Mouse (Mus musculus): ENCODE measurements at regions not wholly inside any gene's neighbourhood (a gene's known extent, or its start where the extent isn't known, plus 50 kb on each side); places are given as distances from the start of the nearest gene placed in this dataset.
A peak's percentile ranks its signal among the peaks of the same experiment; 100 is the strongest.

DNA sequence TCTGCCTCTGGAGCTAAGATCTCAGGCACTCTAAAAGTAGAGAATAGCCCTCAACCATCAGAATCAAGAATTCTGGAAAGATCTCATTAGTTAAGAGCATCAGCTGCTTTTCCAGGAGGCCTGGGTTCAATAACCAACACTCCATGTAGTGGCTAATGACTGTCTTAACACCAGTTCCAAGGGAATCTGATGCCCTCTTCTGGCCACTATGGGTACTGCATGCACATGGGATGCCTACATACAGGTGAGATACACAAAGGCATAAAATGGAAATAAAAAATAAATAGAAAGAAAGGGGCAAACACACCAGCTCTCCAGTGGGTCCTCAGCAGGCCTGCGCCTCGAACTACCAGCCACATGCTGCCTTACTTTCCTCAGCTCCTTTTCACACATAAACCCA is 73.3 kb upstream of the Plet1 start:
- no peaks in the 10 kb centered on the region for H3K9me3 ChIP-seq (replicated peaks; ENCODE audit: low read length)
- H3K36me3 ChIP-seq (replicated peaks in 1 of 2; ENCODE audit: control insufficient read depth in 1 of 2, insufficient read depth in 1 of 2, low read length in 1 of 2), result no peaks in the 10 kb centered on the region
- H3K4me1 ChIP-seq (ENCODE audit: control insufficient read depth in 1 of 2, insufficient read depth in 2 of 2), result peaks cover 0 to 20% of the 10 kb centered on the region in 2 experiments; a peak in 2 of 4 replicates
- H3K79me2 ChIP-seq (replicated peaks; ENCODE audit: control insufficient read depth, extremely low read depth, insufficient read depth, poor library complexity, severe bottlenecking), result no peaks in the 10 kb centered on the region
- in situ Hi-C loops (cut with MboI; ENCODE audit: low pct_ligation_motif_present, low pct_unique_long_range_greater_than_20kb, low sequenced_read_pairs), result no loop called here
- dilution Hi-C loops (cut with MboI; ENCODE audit: extremely low pct_ligation_motif_present, extremely low pct_unique_long_range_greater_than_20kb, low sequenced_read_pairs), result no loop called here
- no peak overlapping the region for H3K27ac ChIP-seq (ENCODE audit: insufficient read depth, low read depth)
- TF ChIP-seq NELFE (IDR thresholded peaks at IDR 0.05; ENCODE audit: low read depth, low read length) (no peak), CTCF (conservative IDR thresholded peaks at IDR 0.05 in 1 of 2, IDR thresholded peaks at IDR 0.05 in 1 of 2; ENCODE audit: low read depth in 2 of 2, low read length in 2 of 2) (peak; percentile 51 to 79), SMC3 (IDR thresholded peaks at IDR 0.05; ENCODE audit: low read depth, low read length) (peak; percentile 24; the same call in 1 of the 2 replicates), JUN (IDR thresholded peaks at IDR 0.05; ENCODE audit: insufficient read depth, low read depth, low read length) (no peak), RAD21 (IDR thresholded peaks at IDR 0.05; ENCODE audit: low read depth, low read length) (peak; percentile 44)
- H3K4me2 ChIP-seq (ENCODE audit: insufficient read depth, low read depth, poor library complexity, severe bottlenecking), result no peak overlapping the region
- no peak overlapping the region for H3K4me3 ChIP-seq (replicated peaks in 1 of 3; ENCODE audit: low read depth in 2 of 3, low read length in 2 of 3, poor library complexity in 1 of 3)
- peak; percentile 44 for DNase-seq (ENCODE audit: extremely low read depth)
- H3K9ac ChIP-seq (ENCODE audit: insufficient read depth, low read depth), result no peak overlapping the region
- H3K27me3 ChIP-seq (replicated peaks), result no peaks in the 10 kb centered on the region

DNA sequence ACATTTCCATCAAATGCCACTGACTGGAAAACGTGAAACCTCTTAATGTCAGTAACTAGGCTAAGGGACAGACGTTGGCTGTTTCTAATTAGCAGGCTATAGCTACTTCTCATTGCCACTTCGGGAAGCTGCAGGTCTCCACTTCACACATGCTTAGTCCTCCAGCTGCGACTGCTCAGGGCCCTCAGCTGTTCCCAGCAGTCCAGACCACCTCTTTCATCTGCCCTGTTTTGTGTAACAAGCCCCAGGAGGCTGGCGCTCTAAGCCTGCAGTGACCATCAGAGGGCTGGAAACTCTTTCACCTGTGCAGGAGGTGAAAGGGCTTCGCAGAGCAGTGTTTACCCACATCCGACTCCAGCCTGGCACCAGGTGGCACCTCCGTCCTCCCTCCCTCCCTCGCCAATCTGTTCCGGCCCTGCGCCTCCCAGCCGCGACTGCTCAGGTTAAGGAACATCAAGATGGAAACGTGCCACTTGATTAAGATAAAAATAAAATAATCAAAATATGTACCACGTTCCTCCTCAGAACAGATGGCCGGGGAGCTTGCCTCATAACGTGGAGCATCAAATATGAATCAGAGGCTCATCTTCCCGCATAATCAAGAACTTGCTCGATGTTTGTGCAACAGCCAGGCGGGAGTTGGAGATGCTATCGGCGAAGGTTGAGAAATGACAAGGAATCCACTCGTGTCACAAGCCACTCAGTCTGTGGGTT is 72.6 kb upstream of the Plet1 start:
- Histone ChIP-seq H3K36me3 (replicated peaks in 1 of 2; ENCODE audit: control insufficient read depth in 1 of 2, insufficient read depth in 1 of 2, low read length in 1 of 2) (no peaks in the 10 kb centered on the region), H3K9me3 (replicated peaks; ENCODE audit: low read length) (no peaks in the 10 kb centered on the region), H3K27me3 (replicated peaks) (no peaks in the 10 kb centered on the region), H3K79me2 (replicated peaks; ENCODE audit: control insufficient read depth, extremely low read depth, insufficient read depth, poor library complexity, severe bottlenecking) (no peaks in the 10 kb centered on the region), H3K4me2 (ENCODE audit: insufficient read depth, low read depth, poor library complexity, severe bottlenecking) (no peak overlapping the region), H3K4me3 (replicated peaks in 1 of 3; ENCODE audit: low read depth in 2 of 3, low read length in 2 of 3, poor library complexity in 1 of 3) (no peak overlapping the region), H3K27ac (ENCODE audit: insufficient read depth, low read depth) (no peak overlapping the region), H3K9ac (ENCODE audit: insufficient read depth, low read depth) (no peak overlapping the region), H3K4me1 (ENCODE audit: control insufficient read depth in 1 of 2, insufficient read depth in 2 of 2) (peaks cover 0 to 17% of the 10 kb centered on the region in 2 experiments; a peak in 2 of 4 replicates)
- TF ChIP-seq CTCF (conservative IDR thresholded peaks at IDR 0.05 in 1 of 2, IDR thresholded peaks at IDR 0.05 in 1 of 2; ENCODE audit: low read depth in 2 of 2, low read length in 2 of 2), result no peak
- no peak for TF ChIP-seq SMC3 (IDR thresholded peaks at IDR 0.05; ENCODE audit: low read depth, low read length)
- no peak for TF ChIP-seq JUND (conservative IDR thresholded peaks at IDR 0.05; ENCODE audit: low read depth, low read length)
- no peak for TF ChIP-seq MYC (IDR thresholded peaks at IDR 0.05; ENCODE audit: low read depth, low read length)
- no peak for TF ChIP-seq HCFC1 (IDR thresholded peaks at IDR 0.05; ENCODE audit: low read depth, low read length)
- no peak for TF ChIP-seq IRF4 (IDR thresholded peaks at IDR 0.05; ENCODE audit: low read depth, low read length)
- TF ChIP-seq PAX5 (IDR thresholded peaks at IDR 0.05; ENCODE audit: low read length), result no peak
- TF ChIP-seq ZMIZ1 (IDR thresholded peaks at IDR 0.05; ENCODE audit: low read depth, low read length), result no peak
- no peak for TF ChIP-seq JUN (IDR thresholded peaks at IDR 0.05; ENCODE audit: insufficient read depth, low read depth, low read length)
- TF ChIP-seq CHD1 (IDR thresholded peaks at IDR 0.05; ENCODE audit: low read depth, low read length), result no peak
- no peak for TF ChIP-seq RAD21 (IDR thresholded peaks at IDR 0.05; ENCODE audit: low read depth, low read length)
- TF ChIP-seq NELFE (IDR thresholded peaks at IDR 0.05; ENCODE audit: low read depth, low read length), result no peak
- no peak for TF ChIP-seq MEF2A (IDR thresholded peaks at IDR 0.05; ENCODE audit: borderline replicate concordance, low read depth, low read length)
- no peak for TF ChIP-seq ZC3H11A (IDR thresholded peaks at IDR 0.05; ENCODE audit: low read depth, low read length)
- TF ChIP-seq POLR2A (IDR thresholded peaks at IDR 0.05; ENCODE audit: low read depth, low read length), result no peak
- TF ChIP-seq UBTF (IDR thresholded peaks at IDR 0.05; ENCODE audit: low read depth, low read length), result no peak
- no peak for DNase-seq (ENCODE audit: extremely low read depth)
- in situ Hi-C loops (cut with MboI; ENCODE audit: low pct_ligation_motif_present, low pct_unique_long_range_greater_than_20kb, low sequenced_read_pairs) (no loop called here), dilution Hi-C loops (cut with MboI; ENCODE audit: extremely low pct_ligation_motif_present, extremely low pct_unique_long_range_greater_than_20kb, low sequenced_read_pairs) (no loop called here)
